ENCODE assay signal across 14 mouse cellular contexts in genomic region chr9:54633401-54633800, GRCm38 (mm10). TPM values are rescaled to one million over a fixed set of nuclear protein-coding genes. Genes with fewer than 3 reads are reported as not detected.
"Had no signal": no experiment of that assay in that cellular context is flagged by ENCODE, and none has a peak within 500 bp of the region (broad histone marks: within the 10 kb centered on the region; RNA-seq: fewer than 3 reads in every experiment).

No protein-coding gene starts in this region.

- H3K27me3 ChIP-seq: limb, embryonic 12.5 days; limb, embryonic 15.5 days had no signal

- DNase-seq: kidney, postnatal 14 days; kidney, postnatal 4 days; left cerebral cortex, postnatal 4 days; liver, postnatal 0 days; lung, postnatal 14 days; lung, postnatal 4 days; midbrain, embryonic 14.5 days; thymus, postnatal 25 days had no signal

- H3K4me1 ChIP-seq: limb, embryonic 12.5 days; limb, embryonic 15.5 days had no signal

- H3K4me3 ChIP-seq: limb, embryonic 12.5 days; limb, embryonic 15.5 days had no signal

- H3K4me2 ChIP-seq: limb, embryonic 12.5 days; limb, embryonic 15.5 days; liver, embryonic 11.5 days; midbrain, embryonic 11.5 days had no signal

- H3K9ac ChIP-seq: limb, embryonic 12.5 days; limb, embryonic 15.5 days; liver, embryonic 14.5 days; liver, postnatal 0 days had no signal

- ATAC-seq: liver, postnatal 0 days had no signal

- H3K9me3 ChIP-seq: limb, embryonic 12.5 days; limb, embryonic 15.5 days had no signal

- H3K36me3 ChIP-seq: limb, embryonic 12.5 days; limb, embryonic 15.5 days had no signal

- H3K27ac ChIP-seq: limb, embryonic 12.5 days; limb, embryonic 15.5 days; liver, embryonic 14.5 days had no signal

RNA-seq across cellular contexts. Expression of gene Acsbg1, which starts 28.3 kb away (rescaled TPM):
- total RNA-seq: megakaryocyte-erythroid progenitor cell, adult 5-6 weeks had no signal
